Mouse (Mus musculus) kidney, postnatal 0 days (tissue): ENCODE measurements at regions not wholly inside any gene's neighbourhood (a gene's known extent, or its start where the extent isn't known, plus 50 kb on each side); places are given as distances from the start of the nearest gene placed in this dataset.

Experiments
- ATAC-seq: fragments of 200-750 bp; cut with Nextera tagmentation; replicated peaks from 2 replicates; pipeline ENCODE4 v1.8.0; 2017; ENCODE audit warnings: low read depth, moderate number of reproducible peaks, moderate TSS enrichment, moderate library complexity; ENCODE audit not compliant: low FRiP score
- DNase-seq: peaks from one replicate; pipeline ENCODE4 v3.0.0-alpha.2; 2016; ENCODE audit warnings: low spot score
- H3K27ac ChIP-seq: fragments of 300-500 bp; sonication (generic); 2 replicates; pipeline ENCODE4 v1.5.1; 2014; ENCODE audit warnings: mild to moderate bottlenecking
- H3K27me3 ChIP-seq: fragments of 300-500 bp; sonication (generic); 2 replicates; pipeline ENCODE4 v1.6.1; 2014; ENCODE audit warnings: low read length, mixed read lengths; ENCODE audit not compliant: insufficient read depth
- H3K36me3 ChIP-seq: fragments of 300-500 bp; sonication (generic); 2 replicates; pipeline ENCODE4 v1.6.1; 2014; ENCODE audit warnings: low read length, mixed read lengths; ENCODE audit not compliant: insufficient read depth
- H3K4me1 ChIP-seq: fragments of 300-500 bp; sonication (generic); replicated peaks from 2 replicates; pipeline ENCODE4 v1.6.1; 2014; ENCODE audit warnings: antibody characterized with exemption, low read length, mixed read lengths; ENCODE audit not compliant: insufficient read depth
- H3K4me2 ChIP-seq: fragments of 300-500 bp; sonication (generic); 2 replicates; pipeline ENCODE4 v1.6.1; 2014; ENCODE audit warnings: mild to moderate bottlenecking, low read length, moderate library complexity, mixed read lengths
- H3K4me3 ChIP-seq: fragments of 300-500 bp; sonication (generic); replicated peaks from 2 replicates; pipeline ENCODE4 v1.5.1; 2014; ENCODE audit warnings: low read depth, low read length
- H3K9ac ChIP-seq: fragments of 300-500 bp; sonication (generic); 2 replicates; pipeline ENCODE4 v1.6.1; 2014; ENCODE audit warnings: low read depth, low read length
- H3K9me3 ChIP-seq: fragments of 300-500 bp; sonication (generic); replicated peaks from 2 replicates; pipeline ENCODE4 v1.6.1; 2016; ENCODE audit warnings: low read length, inconsistent platforms, mixed read lengths
- CTCF ChIP-seq: IDR thresholded peaks from 2 replicates; pipeline ENCODE4 v1.5.1; 2016; ENCODE audit warnings: antibody characterized with exemption, low read depth, mild to moderate bottlenecking, moderate library complexity
- WGBS: fragments of 180-500 bp; shearing (Covaris S2); extraction: QIAGEN DNeasy Blood & Tissue Kit; methylation state at CpG from one replicate; pipeline ENCODE4 v1.1.7; 2014; 5-methylcytosine and 5-hydroxymethylcytosine counted together

GRCm38 (mm10) chr1:168805442-168805841 lies 373.4 kb upstream of the Pbx1 start:
- ATAC-seq = no peak
- H3K4me1 ChIP-seq = no peaks in the 10 kb centered on the region
- WGBS = 81% methylated on average over 3 of the region's 3 CpGs

GRCm38 (mm10) chr1:168801046-168801445 lies 369.0 kb upstream of the Pbx1 start:
- TF ChIP-seq CTCF = no peak
- WGBS = 74% methylated on average over 1 of the region's 1 CpGs
- H3K4me1 ChIP-seq = no peaks in the 10 kb centered on the region
- no peaks in the 10 kb centered on the region for H3K9me3 ChIP-seq
- DNase-seq (no peak), ATAC-seq (no peak)
- no peak overlapping the region for H3K4me2 ChIP-seq
- no peak overlapping the region for H3K4me3 ChIP-seq
- H3K27me3 ChIP-seq = no peaks in the 10 kb centered on the region
- H3K27ac ChIP-seq = no peak overlapping the region
- H3K9ac ChIP-seq = no peak overlapping the region
- H3K36me3 ChIP-seq = no peaks in the 10 kb centered on the region

More at GRCm38 (mm10) chr1:168805442-168805841, 373.4 kb upstream of the Pbx1 start:
- H3K4me3 ChIP-seq = no peak overlapping the region
- no peak for TF ChIP-seq CTCF
- H3K9ac ChIP-seq = no peak overlapping the region
- H3K4me2 ChIP-seq = no peak overlapping the region
- no peak overlapping the region for H3K27ac ChIP-seq
- H3K36me3 ChIP-seq = no peaks in the 10 kb centered on the region
- no peaks in the 10 kb centered on the region for H3K9me3 ChIP-seq
- no peaks in the 10 kb centered on the region for H3K27me3 ChIP-seq
- DNase-seq = no peak

- Histone ChIP-seq H3K4me3 (no peak overlapping the region), H3K27ac (no peak overlapping the region), H3K9ac (no peak overlapping the region), H3K9me3 (no peaks in the 10 kb centered on the region), H3K4me1 (0 out of 2 replicates have a peak, but pooled peaks cover 3% of the 10 kb centered on the region), H3K4me2 (no peak overlapping the region), H3K27me3 (no peaks in the 10 kb centered on the region), H3K36me3 (no peaks in the 10 kb centered on the region)
- TF ChIP-seq CTCF = no peak
- 26% methylated on average over 3 of the region's 3 CpGs for WGBS
- ATAC-seq (no peak), DNase-seq (peak; percentile 27)
Observed at GRCm38 (mm10) chr1:168786731-168787130, 354.7 kb upstream of the Pbx1 start.

- DNase-seq (peak; percentile 46), ATAC-seq (no peak)
- no peaks in the 10 kb centered on the region for H3K9me3 ChIP-seq
- no peak overlapping the region for H3K9ac ChIP-seq
- H3K27ac ChIP-seq = no peak overlapping the region
- H3K4me1 ChIP-seq = 0 out of 2 replicates have a peak, but pooled peaks cover 3% of the 10 kb centered on the region
- no peak overlapping the region for H3K4me3 ChIP-seq
- TF ChIP-seq CTCF = no peak
- no peaks in the 10 kb centered on the region for H3K27me3 ChIP-seq
- no peaks in the 10 kb centered on the region for H3K36me3 ChIP-seq
- no peak overlapping the region for H3K4me2 ChIP-seq
Observed at GRCm38 (mm10) chr1:168783851-168784250, 351.8 kb upstream of the Pbx1 start.

- no peak for DNase-seq
- H3K4me3 ChIP-seq = no peak overlapping the region
- no peak overlapping the region for H3K9ac ChIP-seq
- no peak overlapping the region for H3K27ac ChIP-seq
- no peak for ATAC-seq
- TF ChIP-seq CTCF = no peak
- no peaks in the 10 kb centered on the region for H3K4me1 ChIP-seq
- WGBS = 85% methylated on average over 6 of the region's 6 CpGs
- H3K4me2 ChIP-seq = no peak overlapping the region
- no peaks in the 10 kb centered on the region for H3K9me3 ChIP-seq
- H3K27me3 ChIP-seq = no peaks in the 10 kb centered on the region
- no peaks in the 10 kb centered on the region for H3K36me3 ChIP-seq
Observed at GRCm38 (mm10) chr1:168764368-168764895, 332.4 kb upstream of the Pbx1 start.

DNA sequence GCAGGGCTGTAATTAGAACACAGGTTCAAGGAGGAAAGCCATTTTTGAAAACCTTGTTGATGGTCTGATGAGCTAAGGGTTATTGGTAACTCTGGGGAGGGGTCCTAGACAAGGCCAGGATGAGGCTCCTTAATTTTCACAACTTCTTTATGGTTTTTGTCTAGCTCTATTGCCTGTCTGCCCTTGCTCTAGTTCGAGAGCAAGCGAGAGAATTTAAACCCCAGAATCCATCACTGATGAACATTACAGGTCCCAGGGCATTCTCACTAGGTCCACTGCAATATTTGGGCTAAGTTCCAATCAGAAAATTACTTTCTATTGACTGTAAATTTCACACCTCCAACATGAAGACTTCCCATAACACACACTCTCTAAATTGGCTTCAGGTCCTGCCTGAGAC lies 329.0 kb upstream of the Pbx1 start:
- Histone ChIP-seq H3K4me3 (no peak overlapping the region), H3K4me1 (no peaks in the 10 kb centered on the region), H3K9ac (no peak overlapping the region), H3K9me3 (no peaks in the 10 kb centered on the region), H3K36me3 (no peaks in the 10 kb centered on the region), H3K27ac (no peak overlapping the region), H3K4me2 (no peak overlapping the region), H3K27me3 (no peaks in the 10 kb centered on the region)
- no peak for TF ChIP-seq CTCF
- DNase-seq (no peak), ATAC-seq (no peak)
- 73% methylated on average over 2 of the region's 2 CpGs for WGBS

DNA sequence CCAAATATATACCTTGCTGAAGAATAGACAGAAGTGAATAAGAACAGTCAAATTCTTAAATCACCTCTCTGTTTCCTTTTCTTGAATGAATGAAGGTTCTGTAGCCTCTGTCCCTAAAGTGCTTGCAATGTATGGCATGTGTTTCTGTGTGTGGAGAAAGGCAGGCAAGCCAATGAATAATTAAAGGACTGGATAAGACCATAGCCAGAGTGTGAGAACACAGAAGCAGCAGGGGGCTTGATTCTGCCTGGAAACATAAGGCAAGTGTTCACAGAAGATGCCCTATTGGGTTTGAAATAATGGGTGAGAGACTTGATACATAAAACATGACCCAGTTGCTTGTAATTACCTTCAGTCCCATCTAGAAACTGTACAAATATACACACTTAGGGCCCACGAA lies 328.2 kb upstream of the Pbx1 start:
- no peak for DNase-seq
- no peak for TF ChIP-seq CTCF
- WGBS = 94% methylated on average over 1 of the region's 1 CpGs

More for the DNA sequence above, 328.2 kb upstream of the Pbx1 start:
- H3K36me3 ChIP-seq = no peaks in the 10 kb centered on the region
- H3K4me1 ChIP-seq = no peaks in the 10 kb centered on the region
- ATAC-seq = no peak
- no peak overlapping the region for H3K4me2 ChIP-seq
- H3K27ac ChIP-seq = no peak overlapping the region
- no peaks in the 10 kb centered on the region for H3K9me3 ChIP-seq
- no peak overlapping the region for H3K9ac ChIP-seq
- no peak overlapping the region for H3K4me3 ChIP-seq
- no peaks in the 10 kb centered on the region for H3K27me3 ChIP-seq
